Mouse (Mus musculus) heart, postnatal 0 days (tissue): ENCODE data around the gene Pgap1.

Source experiments
- CTCF ChIP-seq: IDR thresholded peaks from 2 replicates; pipeline ENCODE4 v1.5.1; 2016; ENCODE audit warnings: antibody characterized with exemption, control low read depth, low read depth
- EP300 ChIP-seq: IDR thresholded peaks from 2 replicates; pipeline ENCODE4 v1.6.1; 2016; ENCODE audit warnings: antibody characterized with exemption, low read depth

DNA sequence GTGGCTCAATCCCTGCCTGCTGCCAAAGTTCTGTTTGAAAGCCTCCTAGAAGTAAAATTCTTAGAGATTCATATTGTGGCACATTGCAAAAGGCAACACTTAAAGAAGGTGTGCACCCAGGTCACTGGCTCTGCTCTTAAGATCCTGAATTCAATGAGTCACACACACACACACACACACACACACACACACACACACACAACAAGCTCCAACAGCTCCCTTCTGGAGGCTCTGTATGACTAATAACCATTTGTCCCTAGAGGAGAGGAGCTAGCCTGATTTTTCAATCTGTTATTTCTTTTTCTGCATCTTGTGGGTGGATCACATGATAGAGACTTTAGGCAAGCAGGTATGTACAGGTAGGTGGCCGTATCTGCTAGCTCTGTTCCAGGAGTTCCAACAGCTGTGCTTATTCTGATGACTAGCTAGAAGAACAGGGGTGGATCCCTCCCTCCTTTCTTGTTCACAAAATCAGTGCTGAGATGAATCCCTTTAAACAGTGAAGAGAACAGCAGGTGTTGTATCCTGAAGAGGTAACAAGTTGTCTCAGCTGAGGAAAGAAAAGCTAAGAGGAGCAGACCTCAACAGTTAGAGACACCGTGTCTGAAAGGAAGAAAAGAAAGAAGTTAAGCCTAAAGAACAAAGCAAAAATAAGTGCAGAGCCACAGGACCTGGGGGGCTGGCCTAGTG lies 27.2 kb upstream of the Pgap1 start:
- TF ChIP-seq CTCF (no peak), EP300 (no peak)
